Mouse (Mus musculus): ENCODE data around the gene Majin.

The Majin gene

GRCm38 (mm10) chr19:6227864-6228263 lies 43.7 kb downstream of the Majin start:
- DNase-seq (ENCODE audit: extremely low spot score, low spot score) = no peak

DNA sequence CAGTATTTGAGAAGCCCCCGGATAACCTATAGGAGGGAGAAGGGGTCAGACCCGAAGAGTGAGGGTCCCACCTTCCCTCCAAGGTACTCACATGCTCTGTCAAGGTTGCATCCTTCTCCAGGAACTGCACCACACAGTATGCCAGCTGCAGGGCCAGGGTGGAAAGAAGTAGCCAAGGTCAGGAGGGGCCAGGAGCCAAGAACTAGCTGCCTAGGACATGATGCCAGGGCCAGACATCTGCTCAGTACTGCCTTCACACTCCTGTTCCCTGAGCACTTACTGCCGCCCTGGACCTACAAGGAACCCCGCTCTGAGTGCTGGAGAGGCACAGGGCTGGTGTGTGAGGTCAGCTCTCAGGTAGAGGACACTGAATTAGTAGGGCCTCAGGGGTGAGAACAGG lies 46.2 kb downstream of the Majin start:
- no peak for DNase-seq (ENCODE audit: extremely low spot score, low spot score)

- no peak for DNase-seq (ENCODE audit: extremely low spot score, low spot score)
These were observed 46.8 kb downstream of the Majin start for GRCm38 (mm10) chr19:6231036-6231435.

GRCm38 (mm10) chr19:6233647-6234046 lies 49.5 kb downstream of the Majin start:
- no peak for DNase-seq (ENCODE audit: extremely low spot score, low spot score)

DNA sequence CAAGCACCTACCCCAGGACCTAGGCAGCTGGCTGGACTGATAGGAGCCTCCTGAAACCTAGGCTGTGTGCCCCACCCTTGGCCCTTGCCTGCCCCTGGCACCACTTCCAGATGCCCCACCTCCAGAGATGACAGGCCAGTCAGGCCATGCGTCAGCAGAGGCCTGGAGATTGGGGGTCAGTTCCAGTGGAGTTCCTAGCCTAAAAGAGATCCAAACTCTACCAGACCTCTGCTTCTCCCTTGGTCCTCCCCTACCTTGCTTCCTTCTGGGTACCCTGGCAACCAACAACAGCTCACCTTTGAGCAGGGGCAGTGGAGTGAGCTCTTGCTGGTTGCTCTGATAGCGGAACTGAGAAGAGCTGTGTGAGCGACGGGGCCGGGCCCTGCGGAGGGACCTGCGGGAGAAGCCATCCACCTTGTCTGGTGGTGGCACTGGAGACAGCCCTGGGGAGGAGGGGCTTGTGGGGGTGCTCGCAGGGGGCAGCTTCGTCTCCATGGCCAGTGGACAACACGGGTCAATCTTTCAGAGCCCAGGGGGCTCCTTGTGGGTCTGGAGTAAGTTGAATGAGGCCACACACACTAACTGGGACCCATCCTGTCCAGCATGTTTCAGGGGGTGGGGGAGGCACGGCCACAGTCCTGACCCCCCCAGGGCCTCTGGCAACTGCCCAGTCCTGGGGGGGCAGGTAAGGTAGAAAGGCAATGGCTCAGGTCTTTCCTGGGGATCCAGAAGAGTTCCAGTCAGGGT lies 50.3 kb downstream of the Majin start:
- DNase-seq (ENCODE audit: extremely low spot score, low spot score) = no peak

DNA sequence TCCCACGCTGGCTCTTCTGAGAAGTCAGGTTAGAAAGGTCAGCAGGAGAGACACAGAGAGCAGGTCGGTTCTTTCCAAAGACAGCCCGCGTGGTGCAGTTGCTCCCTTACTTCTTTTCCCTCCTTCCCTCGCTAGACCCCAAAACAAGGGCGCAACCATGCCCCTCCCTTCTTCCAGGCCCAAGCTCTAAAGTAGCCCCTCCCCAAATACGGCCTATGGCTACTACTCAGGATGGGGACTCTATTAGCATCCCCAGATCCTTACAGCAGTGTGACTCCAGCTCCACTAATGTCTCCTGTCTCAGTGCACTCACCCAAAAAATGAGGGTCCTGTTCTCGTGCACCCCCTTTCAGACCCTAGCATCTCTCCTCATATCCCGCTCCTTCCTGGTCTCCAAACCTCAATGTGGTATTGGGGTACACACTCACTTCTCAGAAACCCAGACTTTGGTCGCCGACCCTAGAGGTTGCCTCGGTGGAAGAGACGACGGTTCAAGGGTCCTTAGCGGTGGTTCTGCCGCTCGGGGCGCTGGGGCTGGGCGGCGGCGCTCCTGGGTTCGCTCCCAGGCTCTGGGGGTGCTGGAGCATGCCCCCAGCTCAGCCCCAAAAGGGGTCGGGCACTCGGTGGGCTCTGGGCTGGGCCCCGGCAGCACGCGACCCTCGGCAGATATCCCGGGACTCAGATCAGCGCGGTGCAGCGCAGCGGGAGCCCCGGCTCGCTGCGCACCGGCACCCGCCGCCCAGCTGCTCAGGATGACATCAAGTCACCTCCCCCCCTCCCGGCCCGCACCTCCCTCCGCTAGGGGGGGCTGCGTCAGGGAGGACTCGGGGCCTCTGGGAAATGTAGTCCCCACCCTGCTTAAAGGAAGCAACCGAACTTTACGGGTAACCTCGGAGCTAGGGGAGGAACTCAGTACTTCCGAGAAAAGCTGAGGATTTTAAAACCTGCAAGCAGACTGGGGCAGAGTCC lies 51.2 kb downstream of the Majin start, which contains the start of gene Ppp2r5b:
Gene Ppp2r5b (minus strand): TSS at position 789 of the 969 bp plus-strand sequence.
- DNase-seq (ENCODE audit: extremely low spot score, low spot score) = peak; percentile 92

DNA sequence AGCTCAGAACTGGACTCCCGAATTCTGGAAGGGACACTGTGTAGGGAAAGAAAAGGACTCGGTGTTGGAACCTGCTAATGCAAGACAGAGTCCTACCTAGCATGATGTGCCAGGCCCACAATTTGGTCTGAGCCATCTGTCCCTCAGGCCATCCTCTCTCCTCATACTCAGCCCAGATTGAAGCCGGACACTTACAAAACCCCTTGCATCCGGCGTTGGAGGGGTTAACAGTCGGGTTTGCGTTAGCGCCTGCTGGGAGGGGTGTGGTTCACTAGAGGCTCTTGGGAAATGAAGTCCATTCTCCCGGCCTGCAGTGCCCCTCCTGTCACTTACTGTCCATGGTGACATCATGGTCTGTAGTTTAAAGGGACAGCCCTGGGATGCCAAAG lies 51.9 kb downstream of the Majin start:
- peak; percentile 88 for DNase-seq (ENCODE audit: extremely low spot score, low spot score)

GRCm38 (mm10) chr19:6236842-6237241 lies 52.7 kb downstream of the Majin start:
- DNase-seq (ENCODE audit: extremely low spot score, low spot score) = no peak

DNA sequence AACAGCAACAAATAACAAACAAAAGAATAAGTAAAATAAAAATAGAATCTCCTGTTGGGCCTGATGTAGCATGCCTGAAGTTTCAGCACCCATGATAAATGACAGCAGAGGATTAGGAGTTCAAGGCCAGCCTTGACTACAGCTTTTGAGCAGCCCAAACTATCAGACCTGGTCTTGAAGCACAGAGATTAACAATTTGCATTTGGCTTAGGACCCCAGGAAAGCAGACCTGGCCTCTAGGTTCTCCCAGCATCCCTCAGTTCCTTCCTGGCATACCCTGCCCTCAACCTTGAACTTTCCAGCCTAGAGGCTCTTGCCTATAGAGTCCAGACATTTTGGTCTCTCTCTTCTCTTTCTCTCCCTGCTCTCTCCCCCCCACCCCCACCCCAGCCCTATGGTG lies 54.6 kb downstream of the Majin start:
- DNase-seq (ENCODE audit: extremely low spot score, low spot score) = no peak

GRCm38 (mm10) chr19:6240136-6240535 lies 55.9 kb downstream of the Majin start:
- DNase-seq (ENCODE audit: extremely low spot score, low spot score) = no peak

GRCm38 (mm10) chr19:6240725-6241124 lies 56.5 kb downstream of the Majin start:
- no peak for DNase-seq (ENCODE audit: extremely low spot score, low spot score)

DNA sequence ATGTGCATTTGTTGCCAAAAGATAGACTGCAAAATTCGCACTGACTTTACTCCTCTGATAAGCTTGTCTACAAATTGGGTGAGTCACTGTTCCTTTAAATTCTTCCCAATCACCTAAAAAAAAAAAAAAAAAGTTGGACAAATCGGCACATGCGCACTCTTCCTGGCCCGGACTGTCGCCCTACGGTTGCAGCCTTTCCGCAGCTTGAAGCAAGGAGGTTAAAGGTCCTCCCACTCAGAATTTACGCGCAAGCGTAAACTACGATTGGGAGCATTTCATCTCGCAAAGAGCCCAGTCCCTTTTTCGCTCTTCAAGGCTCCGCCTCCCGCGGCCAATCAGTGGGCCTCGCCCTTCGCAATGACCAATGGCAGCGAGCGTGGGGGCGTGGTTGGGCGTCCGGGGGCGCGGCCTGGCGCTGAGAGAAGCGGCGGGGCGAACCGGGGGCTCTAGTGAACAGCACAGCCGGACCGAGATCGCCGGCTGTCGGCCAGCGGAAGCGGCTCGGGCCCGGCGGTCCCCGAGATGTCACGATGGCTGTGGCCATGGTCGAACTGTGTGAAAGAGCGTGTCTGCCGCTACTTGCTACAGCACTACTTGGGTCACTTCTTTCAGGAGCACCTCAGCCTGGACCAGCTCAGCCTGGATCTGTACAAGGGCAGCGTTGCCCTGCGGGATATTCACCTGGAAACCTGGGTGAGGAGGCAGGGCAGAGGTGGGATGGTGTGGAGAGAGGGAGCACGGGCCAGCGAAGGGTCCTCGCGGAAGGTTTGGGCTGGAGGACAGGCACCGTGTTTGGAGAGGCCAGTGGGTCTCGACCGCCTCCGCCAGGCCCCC lies 57.3 kb downstream of the Majin start, which contains the start of gene Atg2a:
Gene Atg2a (plus strand): TSS at position 395 of the 834 bp plus-strand sequence.
- DNase-seq (ENCODE audit: extremely low spot score, low spot score) = peak; percentile 97

- DNase-seq (ENCODE audit: extremely low spot score, low spot score) = peak; percentile 23
These were observed 58.1 kb downstream of the Majin start for GRCm38 (mm10) chr19:6242281-6242680.

DNA sequence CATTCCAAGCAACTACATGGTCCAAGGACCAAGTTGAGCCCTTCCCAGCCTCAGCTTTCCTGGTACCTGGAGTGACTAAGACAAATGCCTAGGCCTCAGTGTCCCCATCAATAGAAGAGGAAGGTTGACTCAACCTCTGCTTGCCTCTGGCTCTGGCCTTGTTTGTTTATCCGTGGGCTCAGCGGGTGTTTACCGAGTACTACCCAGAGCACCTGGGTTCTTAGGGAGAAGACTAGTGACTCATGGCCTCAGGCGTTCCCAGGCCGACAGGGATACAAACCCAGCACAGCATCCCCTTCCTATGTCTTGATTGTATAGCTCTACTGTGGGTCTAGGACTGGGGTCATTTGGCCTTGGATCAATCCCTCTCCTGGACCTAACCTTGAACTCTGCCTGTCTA lies 59.0 kb downstream of the Majin start:
- DNase-seq (ENCODE audit: extremely low spot score, low spot score) = no peak

GRCm38 (mm10) chr19:6245806-6246205 lies 61.6 kb downstream of the Majin start:
- DNase-seq (ENCODE audit: extremely low spot score, low spot score) = no peak

DNA sequence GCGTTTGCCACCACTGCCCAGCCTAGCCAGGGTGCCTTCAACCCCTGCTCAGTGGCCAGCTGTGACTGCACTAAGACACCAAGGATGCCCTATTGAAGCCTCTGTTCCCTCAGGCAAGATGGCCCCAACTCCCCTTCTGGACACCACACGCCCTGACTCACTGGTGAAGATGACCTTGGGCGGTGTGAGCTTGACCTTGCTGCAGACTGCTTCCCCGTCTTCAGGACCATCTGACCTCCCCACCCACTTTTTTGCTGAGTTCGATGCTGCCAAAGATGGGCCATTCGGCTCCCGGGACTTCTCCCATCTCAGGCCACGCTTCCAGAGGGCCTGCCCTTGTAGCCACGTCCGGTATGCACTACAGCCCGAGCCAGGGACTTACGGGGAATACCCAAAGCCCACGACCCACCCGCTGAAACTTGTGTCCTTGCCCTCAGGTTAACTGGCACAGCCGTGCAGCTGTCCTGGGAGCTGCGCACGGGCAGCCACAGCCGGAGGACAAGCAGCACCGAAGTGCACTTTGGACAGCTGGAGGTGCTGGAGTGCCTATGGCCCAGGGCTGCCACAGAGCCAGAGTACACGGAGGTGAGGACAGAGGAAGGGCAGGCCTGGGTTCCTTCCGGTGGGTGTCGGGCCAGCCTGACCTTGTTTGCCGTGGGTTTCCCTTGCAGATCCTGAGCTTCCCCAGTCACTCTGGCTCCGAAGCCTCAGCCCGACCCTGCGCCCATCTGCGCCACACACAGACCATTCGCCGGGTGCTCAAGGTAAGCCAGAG lies 63.5 kb downstream of the Majin start:
- no peak for DNase-seq (ENCODE audit: extremely low spot score, low spot score)

- no peak for DNase-seq (ENCODE audit: extremely low spot score, low spot score)
These were observed 68.8 kb downstream of the Majin start for GRCm38 (mm10) chr19:6253021-6253420.

GRCm38 (mm10) chr19:6260428-6260827 lies 76.2 kb downstream of the Majin start:
- no peak for DNase-seq (ENCODE audit: extremely low spot score, low spot score)

GRCm38 (mm10) chr19:6260946-6261345 lies 76.8 kb downstream of the Majin start:
- no peak for DNase-seq (ENCODE audit: extremely low spot score, low spot score)

GRCm38 (mm10) chr19:6261379-6261778 lies 77.2 kb downstream of the Majin start:
- no peak for DNase-seq (ENCODE audit: extremely low spot score, low spot score)

- peak; percentile 64 for DNase-seq (ENCODE audit: extremely low spot score, low spot score)
These were observed 78.0 kb downstream of the Majin start for GRCm38 (mm10) chr19:6262222-6262621.
